Mouse (Mus musculus) bone marrow, adult 2 months (tissue): ENCODE data around the gene Nin. TPM values are rescaled to one million over a fixed set of nuclear protein-coding genes. Genes with fewer than 3 reads are reported as not detected.

Experiments used
- H3K27ac ChIP-seq: fragments of 200-500 bp; 2 replicates; pipeline ENCODE4 v1.5.1; 2012; ENCODE audit warnings: low read depth, mild to moderate bottlenecking, control low read depth, inconsistent platforms, low read length; ENCODE audit not compliant: control insufficient read depth, poor library complexity, insufficient read depth
- H3K4me1 ChIP-seq: fragments of 200-500 bp; 2 replicates; pipeline ENCODE4 v1.6.1; 2011; ENCODE audit warnings: low read length; ENCODE audit not compliant: control insufficient read depth, insufficient read depth
- H3K4me3 ChIP-seq: fragments of 200-500 bp; replicated peaks from 2 replicates; pipeline ENCODE3; 2011; ENCODE audit warnings: mild to moderate bottlenecking, low read depth, low read length, control low read depth; ENCODE audit not compliant: control insufficient read depth
- CTCF ChIP-seq: fragments of 200-500 bp; IDR thresholded peaks from 2 replicates; pipeline ENCODE4 v1.5.1; 2011; ENCODE audit warnings: low read length, control low read depth; ENCODE audit not compliant: control insufficient read depth, insufficient read depth
- POLR2A ChIP-seq: fragments of 200-500 bp; IDR thresholded peaks from 2 replicates; pipeline ENCODE4 v1.6.1; 2011; ENCODE audit warnings: low read depth, mild to moderate bottlenecking, control low read depth, low read length, borderline replicate concordance; ENCODE audit not compliant: control insufficient read depth
- WGBS: fragments of 180-500 bp; shearing (Covaris S2); methylation state at CpG from one replicate; pipeline ENCODE4 v1.1.7; 2018; 5-methylcytosine and 5-hydroxymethylcytosine counted together
- polyA plus RNA-seq: library from polyadenylated mRNA; stranded (reverse); fragments of >200 nt; gene quantifications from 2 replicates; pipeline ENCODE4 v1.2.4, GENCODE M21; 2011; ENCODE audit warnings: low replicate concordance; ENCODE audit not compliant: missing spikeins, insufficient read depth, insufficient read length

Nin gene
- polyA plus RNA-seq, 1 experiment = 28.5 TPM

- TF ChIP-seq POLR2A (no peak), CTCF (no peak)
- H3K4me3 ChIP-seq = no peak overlapping the region
- H3K4me1 ChIP-seq = peaks cover 12% of the 10 kb centered on the region
- H3K27ac ChIP-seq = no peak overlapping the region; the same call in 1 of the 2 replicates
- WGBS = 87% methylated on average over 4 of the region's 4 CpGs
Measured at GRCm38 (mm10) chr12:70103257-70103656, 10.3 kb downstream of the Nin start.

GRCm38 (mm10) chr12:70102426-70102825 lies 11.1 kb downstream of the Nin start:
- peak overlapping the region; percentile 54 for H3K27ac ChIP-seq
- 28% methylated on average over 9 of the region's 9 CpGs for WGBS
- H3K4me1 ChIP-seq = peaks cover 11% of the 10 kb centered on the region
- H3K4me3 ChIP-seq = no peak overlapping the region
- TF ChIP-seq POLR2A = no peak
- TF ChIP-seq CTCF = no peak

- no peak for TF ChIP-seq POLR2A
- Histone ChIP-seq H3K27ac (peak overlapping the region; percentile 37; the same call in 1 of the 2 replicates), H3K4me3 (no peak overlapping the region), H3K4me1 (peaks cover 9% of the 10 kb centered on the region)
- WGBS = 21% methylated on average over 5 of the region's 5 CpGs
Measured at GRCm38 (mm10) chr12:70101823-70102222, 11.7 kb downstream of the Nin start.

- Histone ChIP-seq H3K4me3 (no peak overlapping the region), H3K27ac (no peak overlapping the region), H3K4me1 (peaks cover 5% of the 10 kb centered on the region)
- TF ChIP-seq POLR2A (no peak), CTCF (no peak)
- 83% methylated on average over 7 of the region's 7 CpGs for WGBS
Measured at GRCm38 (mm10) chr12:70097901-70098300, 15.6 kb downstream of the Nin start.

- TF ChIP-seq POLR2A = no peak
- 80% methylated on average over 3 of the region's 3 CpGs for WGBS
- Histone ChIP-seq H3K27ac (no peak overlapping the region), H3K4me1 (peaks cover 3% of the 10 kb centered on the region), H3K4me3 (no peak overlapping the region)
Measured at GRCm38 (mm10) chr12:70097316-70097715, 16.2 kb downstream of the Nin start.

- peaks cover 1% of the 10 kb centered on the region; the same call in 1 of the 2 replicates for H3K4me1 ChIP-seq
- WGBS = 80% methylated on average over 6 of the region's 6 CpGs
- H3K4me3 ChIP-seq = no peak overlapping the region
- no peak overlapping the region for H3K27ac ChIP-seq
- no peak for TF ChIP-seq POLR2A
- no peak for TF ChIP-seq CTCF
Measured at GRCm38 (mm10) chr12:70093266-70093893, 20.1 kb downstream of the Nin start.

GRCm38 (mm10) chr12:70088297-70088696 lies 25.2 kb downstream of the Nin start:
- Histone ChIP-seq H3K4me3 (no peak overlapping the region), H3K27ac (no peak overlapping the region), H3K4me1 (peaks cover 4% of the 10 kb centered on the region; the same call in 1 of the 2 replicates)
- 78% methylated on average over 4 of the region's 4 CpGs for WGBS
- TF ChIP-seq POLR2A (no peak), CTCF (no peak)

- TF ChIP-seq POLR2A (no peak), CTCF (no peak)
- Histone ChIP-seq H3K4me1 (peaks cover 7% of the 10 kb centered on the region; the same call in 1 of the 2 replicates), H3K4me3 (no peak overlapping the region), H3K27ac (peak overlapping the region; percentile 31; the same call in 1 of the 2 replicates)
- 55% methylated on average over 3 of the region's 3 CpGs for WGBS
Measured at GRCm38 (mm10) chr12:70085351-70085750, 28.2 kb downstream of the Nin start.

GRCm38 (mm10) chr12:70084198-70084597 lies 29.3 kb downstream of the Nin start:
- WGBS = 11% methylated on average over 5 of the region's 5 CpGs
- Histone ChIP-seq H3K4me1 (peaks cover 7% of the 10 kb centered on the region; the same call in 1 of the 2 replicates), H3K27ac (peak overlapping the region; percentile 52; the same call in 1 of the 2 replicates)

More at GRCm38 (mm10) chr12:70084198-70084597, 29.3 kb downstream of the Nin start:
- TF ChIP-seq POLR2A (no peak), CTCF (no peak)
- H3K4me3 ChIP-seq = no peak overlapping the region
